Mouse (Mus musculus): ENCODE measurements around the gene Xrra1. TPM values are rescaled to one million over a fixed set of nuclear protein-coding genes. Genes with fewer than 3 reads are reported as not detected.

Xrra1 gene
- not detected for polyA plus RNA-seq (2017; shearing (Covaris generic))

GRCm38 (mm10) chr7:99858813-99859585, at the start of gene Xrra1:
Gene Xrra1 (plus strand): TSS chr7:99859116.
- peak; percentile 86 for ATAC-seq

- no peak for ATAC-seq
These were observed 48.1 kb upstream of the Xrra1 start for GRCm38 (mm10) chr7:99810814-99811213.

- no peak for ATAC-seq
These were observed 47.3 kb upstream of the Xrra1 start for GRCm38 (mm10) chr7:99811661-99812060.

- ATAC-seq, result peak; percentile 41
These were observed 45.5 kb upstream of the Xrra1 start for GRCm38 (mm10) chr7:99813394-99813793.

- peak; percentile 38 for ATAC-seq
These were observed 40.7 kb upstream of the Xrra1 start for GRCm38 (mm10) chr7:99818181-99818725.

- no peak for ATAC-seq
These were observed 37.0 kb upstream of the Xrra1 start for GRCm38 (mm10) chr7:99821953-99822352.

- peak; percentile 70 for ATAC-seq
These were observed 36.5 kb upstream of the Xrra1 start for GRCm38 (mm10) chr7:99822426-99822825.

GRCm38 (mm10) chr7:99823045-99823663, 35.8 kb upstream of the Xrra1 start:
- ATAC-seq, result peak; percentile 57

GRCm38 (mm10) chr7:99824649-99825483, 34.0 kb upstream of the Xrra1 start:
- ATAC-seq, result no peak

- no peak for ATAC-seq
These were observed 33.4 kb upstream of the Xrra1 start for GRCm38 (mm10) chr7:99825511-99825910.

- ATAC-seq, result no peak
These were observed 32.8 kb upstream of the Xrra1 start for GRCm38 (mm10) chr7:99826096-99826495.

- ATAC-seq, result peak; percentile 95
These were observed 30.8 kb upstream of the Xrra1 start, which contains the start of gene Neu3 for GRCm38 (mm10) chr7:99828083-99828570. Gene Neu3 (minus strand): TSS chr7:99828417.

- peak; percentile 11 for ATAC-seq
These were observed 25.6 kb upstream of the Xrra1 start for GRCm38 (mm10) chr7:99833115-99833845.

- ATAC-seq, result peak; percentile 88
These were observed 25.1 kb upstream of the Xrra1 start for GRCm38 (mm10) chr7:99833846-99834222.

GRCm38 (mm10) chr7:99834314-99834853, 24.5 kb upstream of the Xrra1 start:
- peak; percentile 42 for ATAC-seq

GRCm38 (mm10) chr7:99836781-99837180, 22.1 kb upstream of the Xrra1 start:
- ATAC-seq, result no peak

- ATAC-seq, result no peak
These were observed 21.4 kb upstream of the Xrra1 start for GRCm38 (mm10) chr7:99837358-99838071.

GRCm38 (mm10) chr7:99838241-99838640, 20.7 kb upstream of the Xrra1 start:
- no peak for ATAC-seq

- no peak for ATAC-seq
These were observed 13.2 kb upstream of the Xrra1 start for GRCm38 (mm10) chr7:99845533-99846236.

- ATAC-seq, result no peak
These were observed 8.4 kb upstream of the Xrra1 start for GRCm38 (mm10) chr7:99850534-99850933.

Data from inflammation-experienced regulatory T-cells, adult 6 months (primary cell).